ENCODE assay signal across 13 mouse cellular contexts in the genomic region with DNA sequence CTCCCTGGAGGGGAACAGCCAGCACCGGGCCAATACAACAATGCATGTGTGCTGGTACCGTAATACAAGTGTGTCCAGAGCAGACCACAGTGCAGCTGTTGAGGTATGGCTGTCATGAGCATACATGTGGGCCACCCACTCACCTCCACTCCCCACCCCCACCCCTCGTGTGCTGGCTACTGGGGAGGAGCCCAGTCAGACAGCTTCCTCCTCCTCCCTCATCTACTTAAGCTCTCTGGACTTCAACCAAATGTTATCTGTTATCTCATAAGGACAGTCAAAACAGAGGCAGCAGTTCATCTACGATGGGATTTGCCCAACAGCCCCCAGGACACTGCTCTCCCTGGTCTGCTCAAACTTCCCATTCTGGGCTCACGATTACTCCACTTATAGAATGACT. TPM values are rescaled to one million over a fixed set of nuclear protein-coding genes. Genes with fewer than 3 reads are reported as not detected.
A peak's percentile ranks its signal among the peaks of the same experiment; 100 is the strongest.
DNase-seq lines count a peak whose midpoint lies in the region; ATAC-seq lines count a peak whose summit lies in the region.
"Had no signal": no experiment of that assay in that cellular context is flagged by ENCODE, and none has a peak within 500 bp of the region (broad histone marks: within the 10 kb centered on the region; RNA-seq: fewer than 3 reads in every experiment).

No protein-coding gene starts in this region.

- no peaks in the 10 kb centered on the region for H3K27me3 ChIP-seq in hindbrain, embryonic 15.5 days
- no peaks in the 10 kb centered on the region for H3K27me3 ChIP-seq in hindbrain, embryonic 10.5 days (ENCODE audit: insufficient read depth, poor library complexity, severe bottlenecking)
- H3K27me3 ChIP-seq in intestine, embryonic 14.5 days (replicated peaks; ENCODE audit: control insufficient read depth, insufficient read depth, low read length), result no peaks in the 10 kb centered on the region
- H3K27me3 ChIP-seq in liver, embryonic 16.5 days (ENCODE audit: control insufficient read depth, insufficient read depth, low read depth, low read length), result no peaks in the 10 kb centered on the region

- peaks cover 23% of the 10 kb centered on the region for H3K36me3 ChIP-seq in hindbrain, embryonic 15.5 days
- H3K36me3 ChIP-seq in hindbrain, embryonic 10.5 days, result peaks cover 50% of the 10 kb centered on the region
- peaks cover 42% of the 10 kb centered on the region for H3K36me3 ChIP-seq in intestine, embryonic 14.5 days (ENCODE audit: control insufficient read depth, insufficient read depth, low read length)
- H3K36me3 ChIP-seq in liver, embryonic 16.5 days (ENCODE audit: control insufficient read depth, insufficient read depth), result peaks cover 11% of the 10 kb centered on the region

- no peaks in the 10 kb centered on the region for H3K4me1 ChIP-seq in hindbrain, embryonic 15.5 days (replicated peaks)
- H3K4me1 ChIP-seq in hindbrain, embryonic 10.5 days (replicated peaks), result peaks cover 4% of the 10 kb centered on the region
- H3K4me1 ChIP-seq in intestine, embryonic 14.5 days (replicated peaks; ENCODE audit: control insufficient read depth, insufficient read depth, low read length), result no peaks in the 10 kb centered on the region
- H3K4me1 ChIP-seq in liver, embryonic 16.5 days (ENCODE audit: control insufficient read depth, low read depth, low read length), result peaks cover 7% of the 10 kb centered on the region; the same call in 1 of the 2 replicates

- WGBS in hindbrain, embryonic 15.5 days, result 84% methylated on average over 5 of the region's 5 CpGs
- whole genome bisulfite sequencing in hindbrain, embryonic 10.5 days, result 88% methylated on average over 5 of the region's 5 CpGs
- 61% methylated on average over 5 of the region's 5 CpGs for WGBS in intestine, embryonic 14.5 days
- WGBS in liver, embryonic 16.5 days (ENCODE audit: insufficient replicate concordance), result 33% methylated on average over 5 of the region's 5 CpGs

- ATAC-seq in hindbrain, embryonic 15.5 days (ENCODE audit: low FRiP score, low read depth), result peak; percentile 46; the same call in 1 of the 2 replicates
- 0 out of 2 replicates have a peak, but pooled peaks have one; percentile 32 for ATAC-seq in intestine, embryonic 14.5 days (replicated peaks; ENCODE audit: low FRiP score, low TSS enrichment, low read depth)
- ATAC-seq in liver, embryonic 16.5 days (ENCODE audit: low read depth), result peak; percentile 68
- no peak for ATAC-seq in monocyte, adult 5-6 weeks (replicated peaks; ENCODE audit: insufficient number of reproducible peaks, low FRiP score, low TSS enrichment, poor library complexity, severe bottlenecking)
- no peak for ATAC-seq in cerebellum, adult (ENCODE audit: insufficient number of reproducible peaks, low FRiP score, low TSS enrichment)
- ATAC-seq: lung, postnatal 0 days had no signal

- H3K27ac ChIP-seq in hindbrain, embryonic 15.5 days (replicated peaks), result no peak overlapping the region
- H3K27ac ChIP-seq in hindbrain, embryonic 10.5 days, result no peak overlapping the region
- H3K27ac ChIP-seq in intestine, embryonic 14.5 days (ENCODE audit: low read depth), result no peak overlapping the region
- no peak overlapping the region for H3K27ac ChIP-seq in liver, embryonic 16.5 days (ENCODE audit: low read length)

- H3K4me2 ChIP-seq in hindbrain, embryonic 15.5 days, result no peak overlapping the region
- H3K4me2 ChIP-seq in intestine, embryonic 14.5 days (ENCODE audit: low read length), result no peak overlapping the region
- H3K4me2 ChIP-seq in liver, embryonic 16.5 days (ENCODE audit: low read depth, low read length), result no peak overlapping the region

- no peak for DNase-seq in hindbrain, embryonic 10.5 days (ENCODE audit: low spot score)
- DNase-seq in c-Kit-positive CD71-positive TER-119-positive erythroid progenitor cells, embryonic 14.5 days (ENCODE audit: low spot score), result peak; percentile 14
- no peak for DNase-seq in intestine, embryonic 14.5 days (ENCODE audit: low spot score)
- no peak for DNase-seq in testis, postnatal 10 days (ENCODE audit: low spot score)
- DNase-seq: cerebellum, adult 9-11 months; kidney, adult 2 months; layer of hippocampus, postnatal 36 days; right cerebral cortex, adult 18-20 months had no signal

- H3K9me3 ChIP-seq in hindbrain, embryonic 15.5 days, result no peaks in the 10 kb centered on the region
- no peaks in the 10 kb centered on the region for H3K9me3 ChIP-seq in hindbrain, embryonic 10.5 days
- no peaks in the 10 kb centered on the region for H3K9me3 ChIP-seq in intestine, embryonic 14.5 days (ENCODE audit: control insufficient read depth, low read length)
- H3K9me3 ChIP-seq in liver, embryonic 16.5 days (replicated peaks; ENCODE audit: control insufficient read depth, low read length), result no peaks in the 10 kb centered on the region

- H3K4me3 ChIP-seq in hindbrain, embryonic 15.5 days, result no peak overlapping the region
- no peak overlapping the region for H3K4me3 ChIP-seq in hindbrain, embryonic 10.5 days
- H3K4me3 ChIP-seq in intestine, embryonic 14.5 days (ENCODE audit: low read depth, low read length), result no peak overlapping the region
- no peak overlapping the region for H3K4me3 ChIP-seq in liver, embryonic 16.5 days (ENCODE audit: low read depth, low read length)

- H3K9ac ChIP-seq in hindbrain, embryonic 15.5 days, result no peak overlapping the region
- no peak overlapping the region for H3K9ac ChIP-seq in intestine, embryonic 14.5 days (ENCODE audit: low read length)
- no peak overlapping the region for H3K9ac ChIP-seq in liver, embryonic 16.5 days (ENCODE audit: low read depth, low read length)

RNA-seq across cellular contexts. Expression of gene Stk25, which starts 39.5 kb away (rescaled TPM):
- 326 and 365 TPM in 2 replicates for polyA plus RNA-seq in hindbrain, embryonic 15.5 days (2015; fragmentation: Nextera tagmentation; extraction: Ambion mirVana)
- polyA plus RNA-seq in hindbrain, embryonic 10.5 days (2016; fragmentation: Nextera tagmentation; extraction: Ambion mirVana), result 177 and 215 TPM in 2 replicates
- 179 and 195 TPM in 2 replicates for polyA plus RNA-seq in intestine, embryonic 14.5 days (2014; fragmentation: Nextera tagmentation; extraction: Ambion mirVana)
- 42.7 and 48.1 TPM in 2 replicates for polyA plus RNA-seq in liver, embryonic 16.5 days (2015; fragmentation: Nextera tagmentation; extraction: Ambion mirVana)
- total RNA-seq in monocyte, adult 5-6 weeks (2017), result 26.7 to 48.0 TPM (median 46.0 TPM) in 3 replicates

Comparison
In these comparisons a context has a peak if more than half of its experiments do, and no peak if none do; other contexts are left out.
1. ATAC-seq: peak in hindbrain, embryonic 15.5 days (single experiment), intestine, embryonic 14.5 days (single experiment) and liver, embryonic 16.5 days (single experiment); none in monocyte, adult 5-6 weeks (single experiment) and cerebellum, adult (single experiment).